Mouse (Mus musculus) heart, postnatal 25 days (tissue): Measurements from ENCODE around the gene Meaf6. TPM values are rescaled to one million over a fixed set of nuclear protein-coding genes. Genes with fewer than 3 reads are reported as not detected.

Source experiments
- total RNA-seq, 2 experiments: library from RNA; stranded (reverse); gene quantifications; 2 replicates each; pipeline ENCODE4 v1.2.3; 2021

Meaf6 gene
- total RNA-seq, 2 experiments from 2014 or later: 21.1 to 22.0 TPM

Other genes starting within 250 kb of the Meaf6 start
- gene Yrdc, start 234.5 kb upstream of the Meaf6 start, total RNA-seq: 10 to 100 TPM; 16.1 to 16.6 TPM
- gene 1110065P20Rik, start 233.9 kb upstream of the Meaf6 start, total RNA-seq: 10 to 100 TPM; 21.8 to 23.8 TPM
- under 1 TPM; 0.08 to 0.29 TPM for gene Maneal, start 223.0 kb upstream of the Meaf6 start, total RNA-seq
- not detected for gene Epha10, start 204.2 kb upstream of the Meaf6 start, total RNA-seq
- gene 9930104L06Rik, start 148.1 kb upstream of the Meaf6 start, total RNA-seq: 1 to 10 TPM; 7.4 to 7.9 TPM
- 1 to 10 TPM in 1 of 2 experiments, under 1 TPM in 1; 0.88 to 1.4 TPM for gene Cdca8, start 145.8 kb upstream of the Meaf6 start, total RNA-seq
- 1 to 10 TPM; 3.1 to 3.6 TPM for gene Rspo1, start 98.7 kb upstream of the Meaf6 start, total RNA-seq
- 10 to 100 TPM; 25.9 to 27.0 TPM for gene Gnl2, start 68.5 kb upstream of the Meaf6 start, total RNA-seq
- not detected for gene Dnali1, start 19.4 kb upstream of the Meaf6 start, total RNA-seq
- 1 to 10 TPM; 7.6 to 8.8 TPM for gene Snip1, start 18.5 kb upstream of the Meaf6 start, total RNA-seq
- 1 to 10 TPM; 3.5 to 4.1 TPM for gene Zc3h12a, start 42.7 kb downstream of the Meaf6 start, total RNA-seq